Mouse (Mus musculus): ENCODE data around the gene Mrs2.

GRCm38 (mm10) chr13:24985435-24985834, 34.7 kb downstream of the Mrs2 start:
- no peak for TF ChIP-seq CTCF (IDR thresholded peaks at IDR 0.05; ENCODE audit: insufficient read depth, low read length)
- no peak for TF ChIP-seq POLR2A (IDR thresholded peaks at IDR 0.05; ENCODE audit: borderline replicate concordance, extremely low read depth, low read depth, low read length)
